Mouse (Mus musculus) CD4-positive naive resting alpha-beta T cell, adult 76 days (primary cell): ENCODE data around the gene Mbtps2. TPM values are rescaled to one million over a fixed set of nuclear protein-coding genes. Genes with fewer than 3 reads are reported as not detected.

Experiments used
- total RNA-seq: library from RNA; stranded (reverse); gene quantifications from one replicate; pipeline ENCODE4 v1.2.4, GENCODE M21; 2023

The Mbtps2 gene
- total RNA-seq = 18.0 TPM

GRCm38 (mm10) chrX:157598186-157598996 is at the start of gene Mbtps2:
Gene Mbtps2, minus strand, starts transcription at chrX:157598715.

GRCm38 (mm10) chrX:157568840-157569239 is 29.7 kb downstream of the Mbtps2 start, which contains the start of gene Yy2:
Gene Yy2, minus strand, starts transcription at chrX:157568985.

GRCm38 (mm10) chrX:157491944-157492726 is 106.4 kb downstream of the Mbtps2 start, which contains the start of gene Sms:
Gene Sms, minus strand, starts transcription at chrX:157492287.

Other genes with a start within 250 kb of the Mbtps2 start
- 0.12 TPM for gene Phex, start 183.4 kb downstream of the Mbtps2 start, total RNA-seq
- 40.5 TPM for gene Sms, start 106.4 kb downstream of the Mbtps2 start, total RNA-seq
- 1.8 TPM for gene Yy2, start 29.7 kb downstream of the Mbtps2 start, total RNA-seq
- not detected for gene Smpx, start 100.2 kb upstream of the Mbtps2 start, total RNA-seq
- not detected for gene Klhl34, start 219.7 kb upstream of the Mbtps2 start, total RNA-seq